Mouse (Mus musculus): ENCODE results near the gene Rere. TPM values are rescaled to one million over a fixed set of nuclear protein-coding genes. Genes with fewer than 3 reads are reported as not detected.

The Rere gene
- polyA plus RNA-seq, 1 experiment from 2014 or later = 24.5 TPM

DNA sequence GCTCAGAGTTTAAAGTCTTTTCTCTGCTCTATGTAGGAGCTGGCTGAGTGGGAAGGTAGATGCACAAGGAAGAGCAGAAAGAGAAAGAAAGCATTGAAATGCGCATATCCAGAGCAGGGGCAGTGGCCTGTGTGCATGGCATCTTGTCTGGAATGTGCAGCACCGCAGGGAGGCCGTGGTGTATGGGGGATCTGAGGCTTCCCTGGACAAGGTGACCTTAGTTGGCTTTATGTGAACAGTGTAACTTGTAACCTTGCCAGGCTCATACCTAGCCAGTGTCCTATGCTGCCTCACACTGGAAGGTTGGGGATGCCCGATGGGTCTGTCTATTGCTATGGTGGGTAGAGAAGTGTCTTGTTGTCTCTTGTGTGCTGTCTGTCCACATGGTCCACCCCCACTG, 165.2 kb downstream of the Rere start:
- Histone ChIP-seq H3K4me1 (peaks cover 69% of the 10 kb centered on the region), H3K27ac (replicated peaks) (peak overlapping the region; percentile 53; the same call in 1 of the 2 replicates), H3K36me3 (0 out of 2 replicates have a peak, but pooled peaks cover 6% of the 10 kb centered on the region), H3K9me3 (replicated peaks) (no peaks in the 10 kb centered on the region), H3K4me3 (no peak overlapping the region), H3K27me3 (ENCODE audit: low read depth, poor library complexity, severe bottlenecking) (no peaks in the 10 kb centered on the region)
- no peak for DNase-seq (ENCODE audit: low spot score)
- WGBS = 67% methylated on average over 4 of the region's 4 CpGs

- H3K27ac ChIP-seq (replicated peaks) = no peak overlapping the region
- peaks cover 67% of the 10 kb centered on the region for H3K4me1 ChIP-seq
- 87% methylated on average over 3 of the region's 3 CpGs for WGBS
Measured at GRCm38 (mm10) chr4:150447517-150447916, 166.1 kb downstream of the Rere start.

GRCm38 (mm10) chr4:150448433-150448832, 167.0 kb downstream of the Rere start:
- WGBS = 89% methylated on average over 1 of the region's 1 CpGs
- no peaks in the 10 kb centered on the region for H3K27me3 ChIP-seq (ENCODE audit: low read depth, poor library complexity, severe bottlenecking)
- DNase-seq (ENCODE audit: low spot score) = no peak
- no peaks in the 10 kb centered on the region for H3K36me3 ChIP-seq
- H3K9me3 ChIP-seq (replicated peaks) = no peaks in the 10 kb centered on the region
- no peak overlapping the region for H3K27ac ChIP-seq (replicated peaks)
- peaks cover 66% of the 10 kb centered on the region for H3K4me1 ChIP-seq
- H3K4me3 ChIP-seq = no peak overlapping the region

More at GRCm38 (mm10) chr4:150447517-150447916, 166.1 kb downstream of the Rere start:
- H3K9me3 ChIP-seq (replicated peaks) = no peaks in the 10 kb centered on the region
- DNase-seq (ENCODE audit: low spot score) = no peak
- no peaks in the 10 kb centered on the region for H3K27me3 ChIP-seq (ENCODE audit: low read depth, poor library complexity, severe bottlenecking)
- no peaks in the 10 kb centered on the region for H3K36me3 ChIP-seq
- H3K4me3 ChIP-seq = no peak overlapping the region

DNA sequence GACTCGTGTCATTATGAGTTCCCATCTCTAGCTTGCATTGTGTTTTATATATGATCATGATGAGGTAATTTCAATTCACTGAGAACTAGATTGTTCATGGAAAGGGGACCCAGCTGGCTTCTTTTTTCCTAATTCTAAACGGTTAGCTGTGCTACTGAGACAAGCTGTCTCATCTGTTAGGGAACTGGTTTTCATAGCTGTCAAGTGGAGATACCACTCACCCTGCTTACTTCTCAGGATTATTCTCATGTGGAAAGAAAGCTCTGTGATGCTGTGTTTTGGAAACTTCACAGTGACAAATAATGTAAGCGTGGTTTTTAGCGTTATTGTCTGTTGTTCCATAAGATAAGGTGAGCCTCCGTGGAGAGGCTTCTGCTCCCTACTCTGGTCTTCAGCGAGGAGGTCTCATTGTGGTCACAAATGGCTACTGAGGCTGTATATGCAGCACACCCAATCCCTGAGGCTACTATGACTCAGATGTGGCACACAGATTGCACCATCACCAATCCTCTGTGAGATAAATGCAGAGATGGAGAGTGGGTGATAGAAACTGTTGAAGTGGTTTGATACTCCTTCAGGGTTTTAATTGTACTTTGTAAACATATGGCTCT, 168.7 kb downstream of the Rere start:
- Histone ChIP-seq H3K36me3 (no peaks in the 10 kb centered on the region), H3K4me3 (no peak overlapping the region), H3K4me1 (peaks cover 64% of the 10 kb centered on the region), H3K9me3 (replicated peaks) (no peaks in the 10 kb centered on the region), H3K27ac (replicated peaks) (no peak overlapping the region), H3K27me3 (ENCODE audit: low read depth, poor library complexity, severe bottlenecking) (no peaks in the 10 kb centered on the region)
- no peak for DNase-seq (ENCODE audit: low spot score)
- 87% methylated on average over 6 of the region's 6 CpGs for WGBS

DNA sequence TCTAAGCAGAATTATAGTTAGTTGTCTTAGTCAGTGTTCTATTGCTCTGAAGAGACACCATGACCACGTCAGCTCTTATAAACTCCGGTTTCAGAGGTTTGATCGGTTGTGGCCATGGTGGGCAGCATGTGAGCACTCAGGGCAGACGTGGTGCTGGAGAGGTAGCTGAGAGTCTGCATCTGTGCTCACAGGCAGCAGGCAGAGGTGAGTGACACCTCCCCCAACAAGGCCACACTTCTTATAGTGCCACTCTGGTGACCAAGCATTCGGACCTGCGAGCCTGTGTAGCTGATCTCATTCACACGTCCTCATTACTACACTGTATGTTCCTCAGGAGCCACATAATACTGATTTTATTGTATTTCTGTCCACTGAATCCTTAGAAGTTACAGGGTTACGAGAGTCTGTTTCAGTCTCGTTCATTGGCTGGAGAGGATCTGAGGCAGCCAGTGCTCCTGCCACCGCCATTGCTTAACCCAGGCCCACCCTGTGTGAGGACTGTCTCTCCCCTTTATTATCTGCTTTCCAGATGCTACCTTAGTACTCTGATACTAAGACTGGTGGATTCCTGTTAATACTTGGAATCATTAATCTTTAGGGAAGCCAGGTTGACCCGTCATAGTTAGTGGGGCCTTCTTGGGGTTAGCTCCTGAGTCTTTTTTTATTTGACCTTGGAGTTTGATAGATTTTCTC, 170.9 kb downstream of the Rere start:
- H3K4me3 ChIP-seq = no peak overlapping the region
- H3K27ac ChIP-seq (replicated peaks) = no peak overlapping the region
- no peaks in the 10 kb centered on the region for H3K9me3 ChIP-seq (replicated peaks)
- no peak for DNase-seq (ENCODE audit: low spot score)
- H3K4me1 ChIP-seq = peaks cover 66% of the 10 kb centered on the region
- no peaks in the 10 kb centered on the region for H3K36me3 ChIP-seq
- H3K27me3 ChIP-seq (ENCODE audit: low read depth, poor library complexity, severe bottlenecking) = no peaks in the 10 kb centered on the region
- WGBS = 88% methylated on average over 11 of the region's 11 CpGs

DNA sequence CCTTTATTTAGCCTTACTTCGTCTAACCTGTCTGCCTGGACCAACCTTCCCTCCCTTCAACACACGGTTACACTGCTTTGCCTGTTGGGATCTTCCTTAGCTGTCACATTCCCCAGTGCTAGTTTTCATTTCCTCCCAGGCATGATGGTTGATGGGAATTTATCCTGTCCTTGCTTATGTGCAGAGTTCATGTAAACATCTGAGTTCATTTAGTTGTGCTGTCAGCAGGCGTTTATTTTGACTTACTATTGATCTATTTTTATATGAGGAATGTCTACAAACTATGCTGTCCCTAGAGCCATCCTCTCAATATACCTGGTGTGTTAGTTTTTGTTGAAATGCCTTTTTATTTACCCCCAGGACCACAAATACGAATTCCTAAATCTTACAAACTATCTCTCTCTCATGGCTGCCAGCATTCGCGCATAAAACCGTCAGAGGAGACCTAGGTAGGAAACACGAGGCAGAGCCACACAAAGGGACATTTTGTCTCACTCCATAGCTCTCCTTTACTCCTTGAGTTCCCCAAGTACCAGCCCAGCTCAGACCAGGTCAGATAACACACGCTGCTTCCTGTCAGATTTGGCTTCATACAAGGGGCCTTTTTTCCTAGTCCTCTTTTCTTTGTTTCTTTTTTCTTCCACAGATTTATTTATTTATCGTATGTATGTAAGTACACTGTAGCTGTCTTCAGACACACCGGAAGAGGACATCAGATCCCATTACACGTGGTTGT, 173.3 kb downstream of the Rere start:
- DNase-seq (ENCODE audit: low spot score) = no peak
- Histone ChIP-seq H3K27ac (replicated peaks) (no peak overlapping the region), H3K4me1 (peaks cover 72% of the 10 kb centered on the region), H3K4me3 (no peak overlapping the region), H3K36me3 (no peaks in the 10 kb centered on the region), H3K27me3 (ENCODE audit: low read depth, poor library complexity, severe bottlenecking) (no peaks in the 10 kb centered on the region), H3K9me3 (replicated peaks) (no peaks in the 10 kb centered on the region)
- 72% methylated on average over 12 of the region's 12 CpGs for whole genome bisulfite sequencing

- Histone ChIP-seq H3K4me1 (peaks cover 77% of the 10 kb centered on the region), H3K27me3 (ENCODE audit: low read depth, poor library complexity, severe bottlenecking) (no peaks in the 10 kb centered on the region), H3K9me3 (replicated peaks) (no peaks in the 10 kb centered on the region), H3K4me3 (no peak overlapping the region), H3K27ac (replicated peaks) (0 out of 2 replicates have a peak overlapping the region, but pooled peaks have one; percentile 33), H3K36me3 (no peaks in the 10 kb centered on the region)
- 74% methylated on average over 1 of the region's 1 CpGs for WGBS
- no peak for DNase-seq (ENCODE audit: low spot score)
Measured at GRCm38 (mm10) chr4:150455750-150456149, 174.3 kb downstream of the Rere start.

DNA sequence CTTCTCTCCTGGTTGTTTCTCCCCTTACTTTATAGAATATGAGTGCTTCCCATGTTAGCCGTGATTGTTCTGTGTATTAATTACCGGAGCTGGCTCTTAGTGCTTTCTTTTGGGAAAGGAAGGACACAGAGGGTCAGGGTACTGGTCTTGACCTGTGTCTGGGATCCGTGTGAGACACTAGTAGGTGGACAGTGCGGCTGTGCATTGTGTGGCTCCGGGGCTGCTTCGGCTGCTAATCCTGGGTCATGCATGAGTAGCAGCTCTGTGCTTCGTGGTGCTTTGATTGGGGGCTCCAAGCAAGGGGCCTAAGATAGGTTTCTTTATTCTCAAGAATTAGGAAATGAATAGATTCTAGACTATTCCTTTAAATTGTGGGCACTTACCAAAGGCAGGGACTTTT, 175.0 kb downstream of the Rere start:
- Histone ChIP-seq H3K27me3 (ENCODE audit: low read depth, poor library complexity, severe bottlenecking) (no peaks in the 10 kb centered on the region), H3K4me1 (peaks cover 84% of the 10 kb centered on the region), H3K9me3 (replicated peaks) (no peaks in the 10 kb centered on the region), H3K4me3 (peak overlapping the region; percentile 14; the same call in 1 of the 2 replicates), H3K36me3 (no peaks in the 10 kb centered on the region), H3K27ac (replicated peaks) (peak overlapping the region; percentile 71)
- DNase-seq (ENCODE audit: low spot score) = peak; percentile 51
- 19% methylated on average over 7 of the region's 7 CpGs for WGBS

DNA sequence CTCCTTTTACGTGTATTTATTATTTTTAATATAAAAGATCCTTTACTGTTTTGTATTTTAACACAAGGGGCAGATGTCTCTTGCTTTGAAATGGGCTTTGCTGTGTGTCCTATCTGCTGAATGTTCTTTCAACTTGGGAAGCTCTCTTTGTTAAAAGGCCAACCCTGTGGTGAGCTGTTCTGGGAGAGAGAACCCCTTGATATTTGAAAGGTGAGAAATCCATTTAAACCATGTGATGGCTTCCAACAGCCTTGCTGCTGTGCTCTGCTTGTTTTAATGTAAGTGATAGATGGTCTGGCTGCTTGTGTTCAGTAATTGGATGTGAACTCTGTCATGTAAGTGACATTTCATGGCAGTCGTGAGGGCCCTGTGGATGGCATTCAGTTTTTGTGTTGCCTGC, 175.4 kb downstream of the Rere start:
- WGBS = 49% methylated on average over 2 of the region's 2 CpGs
- peak overlapping the region; percentile 71 for H3K27ac ChIP-seq (replicated peaks)
- no peaks in the 10 kb centered on the region for H3K9me3 ChIP-seq (replicated peaks)
- H3K4me3 ChIP-seq = no peak overlapping the region
- no peaks in the 10 kb centered on the region for H3K36me3 ChIP-seq
- no peaks in the 10 kb centered on the region for H3K27me3 ChIP-seq (ENCODE audit: low read depth, poor library complexity, severe bottlenecking)
- H3K4me1 ChIP-seq = peaks cover 88% of the 10 kb centered on the region
- no peak for DNase-seq (ENCODE audit: low spot score)

DNA sequence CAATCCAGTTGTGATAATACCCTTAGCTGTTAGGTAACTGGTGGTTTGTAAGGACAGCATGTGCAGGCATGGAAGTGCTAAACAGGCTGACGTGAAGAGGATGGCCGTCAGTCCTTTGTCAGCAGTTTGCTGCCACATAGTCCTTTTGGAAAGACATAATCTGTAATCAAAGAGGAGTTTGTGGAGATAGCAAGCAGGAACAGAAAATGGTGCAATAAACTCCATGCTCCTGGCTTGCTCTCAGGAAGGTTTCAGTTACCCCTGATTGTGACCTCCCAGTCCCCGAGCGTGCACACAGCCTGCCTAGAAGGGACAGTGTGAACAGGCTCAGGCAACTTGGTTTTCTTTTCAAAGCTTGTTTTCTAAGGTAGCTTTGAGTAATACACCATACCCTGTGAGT, 175.9 kb downstream of the Rere start:
- peak overlapping the region; percentile 71; the same call in 1 of the 2 replicates for H3K27ac ChIP-seq (replicated peaks)

DNA sequence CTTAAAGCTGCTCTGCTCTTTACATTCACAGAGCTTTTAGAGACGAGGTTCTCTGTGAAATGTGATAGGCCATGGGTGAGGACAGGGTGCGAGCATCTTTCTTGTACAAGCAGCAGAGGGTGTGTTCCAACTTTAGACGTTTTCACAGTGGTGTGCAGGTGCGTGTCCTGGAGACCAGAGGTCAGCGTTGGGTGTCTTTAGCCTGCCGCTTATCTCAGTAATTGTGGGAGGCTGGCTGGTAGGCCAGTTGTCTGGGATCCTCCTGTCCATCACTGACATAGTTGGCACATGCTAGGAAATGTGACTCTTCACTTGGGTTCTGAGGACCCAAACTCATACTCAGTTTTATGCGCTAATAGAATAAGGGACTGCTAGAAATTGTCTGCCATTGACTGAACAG, 176.3 kb downstream of the Rere start:
- DNase-seq (ENCODE audit: low spot score) = no peak
- Histone ChIP-seq H3K36me3 (no peaks in the 10 kb centered on the region), H3K4me3 (no peak overlapping the region), H3K27ac (replicated peaks) (peak overlapping the region; percentile 71; the same call in 1 of the 2 replicates), H3K9me3 (replicated peaks) (no peaks in the 10 kb centered on the region), H3K27me3 (ENCODE audit: low read depth, poor library complexity, severe bottlenecking) (no peaks in the 10 kb centered on the region), H3K4me1 (peaks cover 91% of the 10 kb centered on the region)
- WGBS = 63% methylated on average over 7 of the region's 7 CpGs

More for the DNA sequence above, 175.9 kb downstream of the Rere start:
- WGBS = 56% methylated on average over 4 of the region's 4 CpGs
- H3K36me3 ChIP-seq = no peaks in the 10 kb centered on the region
- DNase-seq (ENCODE audit: low spot score) = no peak
- no peak overlapping the region for H3K4me3 ChIP-seq
- no peaks in the 10 kb centered on the region for H3K9me3 ChIP-seq (replicated peaks)
- peaks cover 89% of the 10 kb centered on the region for H3K4me1 ChIP-seq
- H3K27me3 ChIP-seq (ENCODE audit: low read depth, poor library complexity, severe bottlenecking) = no peaks in the 10 kb centered on the region

- no peak for DNase-seq (ENCODE audit: low spot score)
- 73% methylated on average over 6 of the region's 6 CpGs for WGBS
- Histone ChIP-seq H3K9me3 (replicated peaks) (no peaks in the 10 kb centered on the region), H3K36me3 (no peaks in the 10 kb centered on the region), H3K4me3 (no peak overlapping the region), H3K27me3 (ENCODE audit: low read depth, poor library complexity, severe bottlenecking) (no peaks in the 10 kb centered on the region), H3K4me1 (peaks cover 100% of the 10 kb centered on the region), H3K27ac (replicated peaks) (0 out of 2 replicates have a peak overlapping the region, but pooled peaks have one; percentile 2)
Measured at GRCm38 (mm10) chr4:150459022-150459794, 177.8 kb downstream of the Rere start.

Data from midbrain, embryonic 10.5 days (tissue).